Mouse (Mus musculus): ENCODE results near the gene Mgat4c.

The Mgat4c gene

GRCm38 (mm10) chr10:101681437-101681912 lies at the start of gene Mgat4c:
Gene Mgat4c, plus strand, starts transcription at chr10:101681487.
- no peak for DNase-seq

GRCm38 (mm10) chr10:101635266-101635665 lies 46.0 kb upstream of the Mgat4c start:
- no peak for DNase-seq

DNA sequence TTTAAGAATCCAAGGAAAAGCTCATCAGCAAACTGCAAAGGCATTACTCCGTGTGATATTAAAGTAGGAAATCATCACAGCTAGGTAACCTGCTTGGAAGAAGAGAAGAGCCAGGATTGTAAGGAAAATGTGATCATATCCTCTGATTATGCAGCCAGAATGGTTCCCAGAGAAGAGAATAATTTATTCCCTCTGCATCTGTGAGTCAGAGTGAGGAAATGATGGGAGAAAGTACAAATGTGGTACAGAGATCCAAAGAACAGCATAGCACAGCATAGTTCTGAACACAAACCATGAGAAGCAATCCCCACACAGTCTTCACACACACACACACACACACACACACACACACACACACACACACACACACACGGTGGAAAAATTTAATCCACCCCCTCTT lies 40.2 kb upstream of the Mgat4c start:
- DNase-seq: no peak

DNA sequence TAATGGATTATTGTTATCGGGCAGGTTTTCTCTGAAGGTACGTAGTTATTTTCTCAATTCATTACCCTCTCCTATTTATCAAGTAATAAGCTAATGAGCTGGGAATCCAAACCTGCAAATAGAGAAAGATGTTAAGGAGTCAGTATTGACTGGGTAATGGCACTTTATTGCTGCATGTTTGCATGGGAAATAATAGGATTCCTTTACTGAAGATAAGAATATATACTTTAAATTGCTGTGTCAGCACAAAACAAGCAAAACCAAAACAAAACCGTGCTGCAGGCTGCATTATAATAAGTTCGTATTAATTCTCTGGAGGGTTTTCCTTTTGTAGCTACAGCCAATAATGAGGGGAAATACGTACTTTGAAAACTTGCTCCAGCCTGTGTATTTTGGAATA lies 627 bp downstream of the Mgat4c start:
- no peak for DNase-seq

DNA sequence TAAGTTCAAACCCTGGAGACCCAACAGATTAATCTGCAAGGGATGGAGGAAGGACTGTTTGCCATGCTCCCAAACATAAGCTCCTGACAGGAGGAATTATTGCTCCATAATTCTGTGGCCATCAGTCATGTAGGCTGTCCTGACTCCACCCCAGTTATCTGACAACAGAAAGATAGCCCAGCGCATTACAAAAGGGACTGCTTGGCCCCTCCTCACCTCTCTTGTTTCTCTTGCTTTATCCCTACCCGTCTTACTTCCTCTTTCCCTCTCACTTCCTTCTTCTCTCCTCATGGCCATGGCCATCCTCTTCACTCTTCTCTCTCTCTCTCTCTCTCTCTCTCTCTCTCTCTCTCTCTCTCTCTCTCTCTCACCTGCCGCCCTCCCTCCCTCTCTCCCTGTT lies 80.5 kb downstream of the Mgat4c start:
- DNase-seq: no peak

DNA sequence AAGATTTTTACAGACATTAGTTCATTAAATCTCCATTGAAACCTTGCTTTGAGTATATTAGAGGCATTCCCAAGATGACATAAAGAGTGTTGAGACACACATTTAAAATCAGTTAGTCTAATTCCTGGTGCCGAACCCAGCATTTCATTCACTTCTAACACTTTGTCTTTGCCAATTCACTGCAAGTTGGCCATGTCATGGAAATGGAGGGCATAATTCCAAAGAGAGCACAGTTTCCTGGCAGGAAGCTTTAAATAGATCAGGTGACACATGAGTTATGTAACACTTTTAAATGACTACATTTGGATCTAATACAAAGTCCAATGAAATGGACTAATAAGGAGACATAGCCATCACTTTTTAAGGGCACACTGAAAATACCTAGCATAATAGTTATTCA lies 89.4 kb downstream of the Mgat4c start:
- DNase-seq: no peak

DNA sequence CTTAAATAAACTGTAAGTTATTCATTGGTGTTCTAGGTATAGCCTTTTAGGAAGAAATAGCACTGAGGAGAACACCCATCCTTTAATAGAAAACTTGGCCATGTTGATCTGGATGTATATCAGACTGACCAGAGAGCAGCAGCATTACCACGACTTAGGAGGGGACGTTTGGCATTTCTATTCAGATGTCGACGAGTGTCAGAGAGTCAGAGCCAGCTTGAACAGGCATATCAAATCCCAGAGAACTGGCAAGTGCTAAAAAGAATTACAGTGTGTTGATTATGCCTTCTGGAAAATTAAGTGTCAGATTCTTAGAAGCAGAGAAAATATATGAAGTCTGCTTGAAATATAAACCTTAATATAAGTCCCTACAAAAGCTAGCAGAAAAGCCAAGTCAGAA lies 89.9 kb downstream of the Mgat4c start:
- no peak for DNase-seq

DNA sequence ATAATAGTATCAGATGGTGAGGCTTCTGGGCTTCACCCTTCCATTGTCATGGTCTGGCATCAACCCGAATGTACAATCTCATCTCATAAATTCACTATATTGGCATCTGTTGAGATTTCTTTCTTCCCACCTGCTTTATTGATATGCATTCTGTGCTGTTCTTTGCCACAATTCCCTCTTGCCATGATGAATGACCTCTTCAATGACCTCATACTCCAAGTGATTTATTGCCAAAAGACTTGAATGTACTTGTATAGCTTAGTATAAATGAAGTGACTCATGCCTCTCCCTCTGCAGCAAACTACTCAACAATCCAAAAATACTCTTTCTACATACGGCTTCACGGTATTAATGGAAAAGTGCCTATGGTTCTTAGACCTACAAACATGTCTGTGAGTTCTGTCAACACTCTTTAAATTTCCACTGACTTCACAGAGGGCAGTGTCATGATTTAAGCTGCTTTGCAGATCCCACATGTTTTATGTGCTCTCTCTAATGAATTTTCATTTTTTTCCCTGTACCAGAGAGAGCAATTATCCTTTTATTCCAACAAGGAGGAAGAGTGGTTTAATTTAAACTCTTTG lies 102.0 kb downstream of the Mgat4c start:
- DNase-seq: no peak

- no peak for DNase-seq
Measured at GRCm38 (mm10) chr10:101795507-101795906, 114.2 kb downstream of the Mgat4c start.

- DNase-seq: no peak
Measured at GRCm38 (mm10) chr10:101798831-101799474, 117.7 kb downstream of the Mgat4c start.

- no peak for DNase-seq
Measured at GRCm38 (mm10) chr10:101808768-101809167, 127.5 kb downstream of the Mgat4c start.

GRCm38 (mm10) chr10:101816902-101817301 lies 135.6 kb downstream of the Mgat4c start:
- DNase-seq: no peak

DNA sequence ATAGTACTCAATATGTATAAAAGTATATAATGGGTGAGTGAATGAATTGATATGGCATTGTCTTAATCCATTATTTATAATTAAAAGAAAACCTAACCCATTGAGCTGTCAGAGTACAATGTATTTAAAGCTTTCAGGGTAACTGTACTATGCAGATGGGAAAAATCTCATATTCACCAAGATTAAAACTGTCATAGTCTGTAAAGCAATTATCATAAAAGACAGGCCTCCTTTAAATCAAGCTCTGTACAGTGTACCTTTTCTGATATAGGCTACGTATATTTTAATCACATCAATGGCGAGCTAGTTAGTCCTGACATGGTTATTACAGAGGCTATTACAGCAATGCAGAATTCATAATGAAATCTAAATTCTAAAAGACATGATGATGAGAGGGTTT lies 146.7 kb downstream of the Mgat4c start:
- DNase-seq: no peak

GRCm38 (mm10) chr10:101856115-101856514 lies 174.8 kb downstream of the Mgat4c start:
- DNase-seq: no peak

- DNase-seq: no peak
Measured at GRCm38 (mm10) chr10:101889866-101890265, 208.6 kb downstream of the Mgat4c start.

- DNase-seq: no peak
Measured at GRCm38 (mm10) chr10:101917328-101917814, 236.1 kb downstream of the Mgat4c start.

DNA sequence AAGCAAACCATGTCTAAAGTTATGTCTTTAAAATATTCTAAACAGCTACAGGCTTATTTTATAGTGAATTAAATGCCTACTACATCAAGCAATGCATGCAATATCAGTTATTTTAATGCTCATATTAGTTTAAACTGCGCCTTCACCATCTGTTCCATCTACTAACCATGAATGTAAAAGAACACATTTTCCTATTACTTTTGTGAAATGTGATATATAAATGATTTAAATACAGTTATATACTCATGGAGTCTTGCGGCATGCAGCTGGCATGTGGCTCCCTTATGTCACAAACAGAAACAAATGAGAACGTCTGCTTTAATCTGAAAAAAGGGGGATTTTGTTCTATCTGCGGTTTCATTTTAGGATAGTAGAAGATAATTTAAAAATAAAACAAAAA lies 316.3 kb downstream of the Mgat4c start:
- DNase-seq: no peak

GRCm38 (mm10) chr10:102042513-102042912 lies 361.2 kb downstream of the Mgat4c start:
- DNase-seq: no peak

DNA sequence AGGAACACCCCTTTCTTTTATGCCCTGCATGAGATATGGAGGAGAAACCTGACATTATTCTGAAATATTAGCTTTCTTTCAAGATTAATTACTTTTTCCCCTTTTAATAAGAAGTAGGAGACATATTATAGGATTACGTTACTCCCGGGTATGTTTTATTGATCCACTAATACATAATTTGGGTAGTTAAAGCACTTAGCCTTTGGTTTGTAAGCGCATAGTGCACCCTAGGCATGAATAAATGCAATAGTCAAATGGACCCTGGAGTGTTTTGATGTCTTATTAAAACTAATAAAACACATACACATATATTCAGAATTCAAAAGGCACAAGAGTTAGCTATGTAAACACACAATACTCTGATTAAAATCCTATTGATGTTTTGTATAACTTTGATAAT lies 374.9 kb downstream of the Mgat4c start:
- no peak for DNase-seq

- DNase-seq: no peak
Measured at GRCm38 (mm10) chr10:102056975-102057565, 375.8 kb downstream of the Mgat4c start.

DNA sequence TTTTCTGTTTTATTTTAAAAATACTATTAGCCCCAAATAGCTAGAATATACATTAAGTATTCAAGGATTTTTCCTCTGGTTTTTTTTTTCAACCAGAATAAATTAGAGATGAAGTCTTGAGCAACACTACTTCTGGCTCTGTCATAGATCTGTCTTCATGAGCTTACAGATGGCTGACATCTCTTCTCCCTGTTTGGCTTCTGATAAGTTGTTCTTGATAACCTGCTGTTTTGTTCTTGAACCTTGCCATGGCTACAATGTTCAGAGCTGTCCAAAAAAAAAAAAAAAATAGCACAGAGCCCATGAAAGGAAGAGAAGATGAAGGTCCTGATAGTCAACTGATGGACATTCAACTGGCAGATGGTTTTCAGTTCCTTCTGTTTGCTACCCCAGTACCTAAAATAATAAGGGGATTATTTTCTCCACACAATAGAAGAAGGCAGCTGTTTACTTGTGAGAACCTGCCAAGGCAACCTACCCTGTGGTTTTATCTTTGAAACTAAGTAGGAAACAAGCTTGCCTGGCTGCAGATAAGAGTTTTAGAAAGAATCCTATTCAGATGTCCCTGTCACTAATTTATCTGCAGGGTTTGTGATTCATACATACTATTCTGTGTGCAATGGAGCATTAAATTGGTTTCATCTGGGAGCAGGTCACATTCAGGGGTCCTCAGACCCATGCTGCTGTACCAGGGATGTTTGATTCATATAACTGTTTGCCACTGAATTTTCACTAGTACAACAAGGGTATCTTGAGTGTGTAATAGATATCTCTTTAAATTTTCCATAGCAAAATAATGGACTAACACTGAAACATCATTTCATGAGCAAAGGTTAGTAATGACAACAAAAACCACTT lies 393.5 kb downstream of the Mgat4c start:
- DNase-seq: no peak

DNA sequence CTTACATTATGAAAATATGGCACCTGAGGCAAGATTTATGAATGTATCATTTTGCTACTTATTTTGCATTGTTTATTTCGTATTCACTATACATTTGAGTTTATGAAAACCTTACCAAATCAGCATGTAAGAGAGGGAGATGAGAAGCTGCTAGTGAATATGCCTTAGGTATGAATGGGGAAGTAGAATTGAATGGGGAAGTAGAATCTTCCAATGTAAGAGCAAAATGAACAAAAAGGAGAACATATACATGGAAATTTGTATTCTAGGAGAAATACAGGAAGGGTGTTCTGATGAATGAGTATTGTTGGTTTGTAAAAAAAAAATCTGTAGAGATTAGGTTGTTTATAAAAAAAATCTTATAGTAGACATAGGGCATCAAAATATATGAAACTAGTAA lies 441.9 kb downstream of the Mgat4c start:
- no peak for DNase-seq

- DNase-seq: no peak
Measured at GRCm38 (mm10) chr10:102127340-102127739, 446.1 kb downstream of the Mgat4c start.
